Mouse (Mus musculus) forebrain, embryonic 10.5 days (tissue): ENCODE results near the gene Ptprm. TPM values are rescaled to one million over a fixed set of nuclear protein-coding genes. Genes with fewer than 3 reads are reported as not detected.

Experiments used
- DNase-seq: peaks from one replicate; pipeline ENCODE4 v3.0.0-alpha.2; 2017; ENCODE audit warnings: low spot score; ENCODE audit errors: extremely low spot score
- H3K27ac ChIP-seq: fragments of 300-500 bp; sonication (generic); 2 replicates; pipeline ENCODE4 v1.5.1; 2016; ENCODE audit warnings: mild to moderate bottlenecking
- H3K27me3 ChIP-seq: fragments of 300-500 bp; sonication (generic); 2 replicates; pipeline ENCODE4 v1.6.1; 2016; ENCODE audit warnings: mild to moderate bottlenecking; ENCODE audit not compliant: poor library complexity, severe bottlenecking
- H3K36me3 ChIP-seq: fragments of 300-500 bp; sonication (generic); replicated peaks from 2 replicates; pipeline ENCODE4 v1.6.1; 2016; ENCODE audit warnings: mild to moderate bottlenecking, moderate library complexity
- H3K4me1 ChIP-seq: fragments of 300-500 bp; sonication (generic); 2 replicates; pipeline ENCODE4 v1.6.1; 2016
- H3K4me3 ChIP-seq: fragments of 300-500 bp; sonication (generic); 2 replicates; pipeline ENCODE4 v1.5.1; 2016; ENCODE audit warnings: mild to moderate bottlenecking, moderate library complexity
- H3K9me3 ChIP-seq: fragments of 300-500 bp; sonication (generic); 2 replicates; pipeline ENCODE4 v1.6.1; 2016; ENCODE audit warnings: mild to moderate bottlenecking, moderate library complexity
- WGBS: fragments of 180-500 bp; shearing (Covaris S2); methylation state at CpG from one replicate; pipeline ENCODE4 v1.1.7; 2016; 5-methylcytosine and 5-hydroxymethylcytosine counted together
- polyA plus RNA-seq: library from polyadenylated mRNA; unstranded; fragments of >200 nt; fragmentation: Nextera tagmentation; extraction: Ambion mirVana; gene quantifications from 2 replicates; pipeline ENCODE4 v1.2.1, GENCODE M21; 2016

The Ptprm gene
- polyA plus RNA-seq, 1 experiment from 2014 or later, result 8.4 TPM

- 90% methylated on average over 7 of the region's 7 CpGs for WGBS
- H3K36me3 ChIP-seq, result no peaks in the 10 kb centered on the region
- H3K27me3 ChIP-seq, result peaks cover 41% of the 10 kb centered on the region
- no peaks in the 10 kb centered on the region for H3K9me3 ChIP-seq
- no peak overlapping the region for H3K4me3 ChIP-seq
- H3K27ac ChIP-seq, result no peak overlapping the region
- H3K4me1 ChIP-seq, result peaks cover 39% of the 10 kb centered on the region
- DNase-seq, result no peak
Observed at GRCm38 (mm10) chr17:67358541-67358940, 4.3 kb upstream of the Ptprm start.

GRCm38 (mm10) chr17:67357191-67357590 lies 2.9 kb upstream of the Ptprm start:
- H3K4me1 ChIP-seq, result peaks cover 51% of the 10 kb centered on the region
- no peaks in the 10 kb centered on the region for H3K36me3 ChIP-seq
- 82% methylated on average over 4 of the region's 4 CpGs for WGBS
- peaks cover 52% of the 10 kb centered on the region for H3K27me3 ChIP-seq
- H3K27ac ChIP-seq, result no peak overlapping the region
- H3K9me3 ChIP-seq, result no peaks in the 10 kb centered on the region
- no peak overlapping the region for H3K4me3 ChIP-seq
- no peak for DNase-seq

GRCm38 (mm10) chr17:67355251-67355650 lies 994 bp upstream of the Ptprm start:
- no peak for DNase-seq
- H3K4me3 ChIP-seq, result peak overlapping the region; percentile 82; the same call in 1 of the 2 replicates
- H3K27ac ChIP-seq, result no peak overlapping the region
- H3K4me1 ChIP-seq, result peaks cover 48% of the 10 kb centered on the region
- H3K36me3 ChIP-seq, result no peaks in the 10 kb centered on the region
- WGBS, result 32% methylated on average over 5 of the region's 5 CpGs
- peaks cover 57% of the 10 kb centered on the region for H3K27me3 ChIP-seq
- no peaks in the 10 kb centered on the region for H3K9me3 ChIP-seq

- WGBS, result under 1% methylated on average over 68 of the region's 68 CpGs
- DNase-seq, result no peak
Observed at GRCm38 (mm10) chr17:67353796-67354450, 334 bp downstream of the Ptprm start.

GRCm38 (mm10) chr17:67352956-67353795 lies 1.1 kb downstream of the Ptprm start:
- peaks cover 44% of the 10 kb centered on the region for H3K27me3 ChIP-seq
- WGBS, result 4% methylated on average over 50 of the region's 50 CpGs
- peak; percentile 64 for DNase-seq
- no peaks in the 10 kb centered on the region for H3K36me3 ChIP-seq
- H3K9me3 ChIP-seq, result no peaks in the 10 kb centered on the region; the same call in 1 of the 2 replicates
- H3K4me1 ChIP-seq, result peaks cover 46% of the 10 kb centered on the region
- H3K4me3 ChIP-seq, result peak overlapping the region; percentile 82
- peak overlapping the region; percentile 90 for H3K27ac ChIP-seq

More at GRCm38 (mm10) chr17:67353796-67354450, 334 bp downstream of the Ptprm start:
- Histone ChIP-seq H3K27ac (peak overlapping the region; percentile 90), H3K27me3 (peaks cover 50% of the 10 kb centered on the region), H3K9me3 (no peaks in the 10 kb centered on the region; the same call in 1 of the 2 replicates), H3K4me1 (peaks cover 46% of the 10 kb centered on the region), H3K4me3 (peak overlapping the region; percentile 82), H3K36me3 (no peaks in the 10 kb centered on the region)

- no peaks in the 10 kb centered on the region; the same call in 1 of the 2 replicates for H3K9me3 ChIP-seq
- no peak for DNase-seq
- no peaks in the 10 kb centered on the region for H3K36me3 ChIP-seq
- peaks cover 46% of the 10 kb centered on the region for H3K4me1 ChIP-seq
- H3K4me3 ChIP-seq, result peak overlapping the region; percentile 82; the same call in 1 of the 2 replicates
- peaks cover 36% of the 10 kb centered on the region for H3K27me3 ChIP-seq
- no peak overlapping the region for H3K27ac ChIP-seq
- WGBS, result 69% methylated on average over 5 of the region's 5 CpGs
Observed at GRCm38 (mm10) chr17:67351423-67351822, 2.8 kb downstream of the Ptprm start.

GRCm38 (mm10) chr17:67350536-67350935 lies 3.7 kb downstream of the Ptprm start:
- H3K27ac ChIP-seq, result no peak overlapping the region
- WGBS, result 75% methylated on average over 7 of the region's 7 CpGs
- peaks cover 27% of the 10 kb centered on the region for H3K27me3 ChIP-seq
- DNase-seq, result no peak
- H3K4me1 ChIP-seq, result peaks cover 38% of the 10 kb centered on the region
- no peaks in the 10 kb centered on the region for H3K36me3 ChIP-seq
- no peaks in the 10 kb centered on the region; the same call in 1 of the 2 replicates for H3K9me3 ChIP-seq
- H3K4me3 ChIP-seq, result no peak overlapping the region

- no peak for DNase-seq
- no peak overlapping the region for H3K4me3 ChIP-seq
- WGBS, result 95% methylated on average over 8 of the region's 8 CpGs
Observed at GRCm38 (mm10) chr17:67349594-67349993, 4.7 kb downstream of the Ptprm start.

GRCm38 (mm10) chr17:67346921-67347320 lies 7.3 kb downstream of the Ptprm start:
- Histone ChIP-seq H3K4me1 (peaks cover 8% of the 10 kb centered on the region), H3K4me3 (no peak overlapping the region), H3K27me3 (peaks cover 9% of the 10 kb centered on the region; the same call in 1 of the 2 replicates), H3K36me3 (no peaks in the 10 kb centered on the region), H3K9me3 (no peaks in the 10 kb centered on the region; the same call in 1 of the 2 replicates), H3K27ac (no peak overlapping the region)
- DNase-seq, result no peak
- WGBS, result 89% methylated on average over 10 of the region's 10 CpGs

More at GRCm38 (mm10) chr17:67349594-67349993, 4.7 kb downstream of the Ptprm start:
- Histone ChIP-seq H3K4me1 (peaks cover 30% of the 10 kb centered on the region), H3K9me3 (no peaks in the 10 kb centered on the region; the same call in 1 of the 2 replicates), H3K27ac (no peak overlapping the region), H3K36me3 (no peaks in the 10 kb centered on the region), H3K27me3 (peaks cover 23% of the 10 kb centered on the region)

GRCm38 (mm10) chr17:67345157-67345556 lies 9.1 kb downstream of the Ptprm start:
- no peaks in the 10 kb centered on the region for H3K36me3 ChIP-seq
- H3K4me1 ChIP-seq, result peaks cover 7% of the 10 kb centered on the region
- no peaks in the 10 kb centered on the region; the same call in 1 of the 2 replicates for H3K9me3 ChIP-seq
- DNase-seq, result no peak
- no peak overlapping the region for H3K4me3 ChIP-seq
- H3K27me3 ChIP-seq, result no peaks in the 10 kb centered on the region
- no peak overlapping the region for H3K27ac ChIP-seq
- 95% methylated on average over 8 of the region's 8 CpGs for WGBS

GRCm38 (mm10) chr17:67343471-67343870 lies 10.8 kb downstream of the Ptprm start:
- no peak for DNase-seq
- Histone ChIP-seq H3K27ac (no peak overlapping the region), H3K36me3 (0 out of 2 replicates have a peak, but pooled peaks cover 1% of the 10 kb centered on the region), H3K27me3 (no peaks in the 10 kb centered on the region), H3K4me1 (peaks cover 7% of the 10 kb centered on the region), H3K9me3 (no peaks in the 10 kb centered on the region), H3K4me3 (no peak overlapping the region)
- 86% methylated on average over 2 of the region's 2 CpGs for WGBS

GRCm38 (mm10) chr17:67343006-67343405 lies 11.3 kb downstream of the Ptprm start:
- H3K9me3 ChIP-seq, result no peaks in the 10 kb centered on the region
- no peak overlapping the region for H3K4me3 ChIP-seq
- peaks cover 7% of the 10 kb centered on the region for H3K4me1 ChIP-seq
- H3K36me3 ChIP-seq, result 0 out of 2 replicates have a peak, but pooled peaks cover 2% of the 10 kb centered on the region
- DNase-seq, result no peak
- WGBS, result 94% methylated on average over 6 of the region's 6 CpGs
- no peak overlapping the region for H3K27ac ChIP-seq
- no peaks in the 10 kb centered on the region for H3K27me3 ChIP-seq
